Mouse (Mus musculus) hindbrain, embryonic 14.5 days (tissue): ENCODE results near the gene Herc4. TPM values are rescaled to one million over a fixed set of nuclear protein-coding genes. Genes with fewer than 3 reads are reported as not detected.

ENCODE experiments used
- ATAC-seq: fragments of 200-750 bp; cut with Nextera tagmentation; 2 replicates; pipeline ENCODE4 v1.8.0; 2017; ENCODE audit warnings: moderate number of reproducible peaks, mild to moderate bottlenecking, moderate TSS enrichment, moderate library complexity; ENCODE audit not compliant: low FRiP score
- DNase-seq: peaks from one replicate; pipeline ENCODE4 v3.0.0-alpha.2; 2015; ENCODE audit warnings: low spot score
- H3K27ac ChIP-seq: fragments of 300-500 bp; sonication (generic); 2 replicates; pipeline ENCODE4 v1.5.1; 2014; ENCODE audit warnings: mild to moderate bottlenecking, moderate library complexity
- H3K27me3 ChIP-seq: fragments of 300-500 bp; sonication (generic); 2 replicates; pipeline ENCODE4 v1.6.1; 2014; ENCODE audit warnings: mild to moderate bottlenecking, low read length, mixed read lengths; ENCODE audit not compliant: control insufficient read depth, insufficient read depth
- H3K36me3 ChIP-seq: fragments of 300-500 bp; sonication (generic); replicated peaks from 2 replicates; pipeline ENCODE4 v1.6.1; 2014; ENCODE audit not compliant: control insufficient read depth, insufficient read depth
- H3K4me1 ChIP-seq: fragments of 300-500 bp; sonication (generic); replicated peaks from 2 replicates; pipeline ENCODE4 v1.6.1; 2014; ENCODE audit warnings: antibody characterized with exemption, low read length, mixed read lengths; ENCODE audit not compliant: control insufficient read depth, insufficient read depth
- H3K4me2 ChIP-seq: fragments of 300-500 bp; sonication (generic); replicated peaks from 2 replicates; pipeline ENCODE4 v1.6.1; 2014; ENCODE audit warnings: mild to moderate bottlenecking, moderate library complexity
- H3K4me3 ChIP-seq: fragments of 300-500 bp; sonication (generic); replicated peaks from 2 replicates; pipeline ENCODE4 v1.5.1; 2014; ENCODE audit warnings: mild to moderate bottlenecking, low read length
- H3K9ac ChIP-seq: fragments of 300-500 bp; sonication (generic); 2 replicates; pipeline ENCODE4 v1.6.1; 2014
- H3K9me3 ChIP-seq: fragments of 300-500 bp; sonication (generic); 2 replicates; pipeline ENCODE4 v1.6.1; 2016; ENCODE audit warnings: low read length; ENCODE audit not compliant: control insufficient read depth
- WGBS: fragments of 180-500 bp; shearing (Covaris S2); extraction: QIAGEN DNeasy Blood & Tissue Kit; methylation state at CpG from one replicate; pipeline ENCODE4 v1.1.7; 2014; 5-methylcytosine and 5-hydroxymethylcytosine counted together
- polyA plus RNA-seq: library from polyadenylated mRNA; unstranded; fragments of >200 nt; fragmentation: Nextera tagmentation; extraction: Ambion mirVana; gene quantifications from 2 replicates; pipeline ENCODE4 v1.2.1, GENCODE M21; 2014

The Herc4 gene
- polyA plus RNA-seq, 1 experiment from 2014 or later = 31.5 TPM

GRCm38 (mm10) chr10:63244055-63244671 lies 553 bp downstream of the Herc4 start:
- H3K36me3 ChIP-seq = peaks cover 9% of the 10 kb centered on the region
- peak overlapping the region; percentile 77 for H3K4me2 ChIP-seq
- under 1% methylated on average over 41 of the region's 41 CpGs for WGBS
- ATAC-seq (peak; percentile 82), DNase-seq (no peak)
- peak overlapping the region; percentile 86 for H3K9ac ChIP-seq
- H3K4me3 ChIP-seq = peak overlapping the region; percentile 95
- no peaks in the 10 kb centered on the region for H3K27me3 ChIP-seq
- no peaks in the 10 kb centered on the region for H3K9me3 ChIP-seq
- H3K27ac ChIP-seq = peak overlapping the region; percentile 93
- peaks cover 25% of the 10 kb centered on the region for H3K4me1 ChIP-seq

- H3K9ac ChIP-seq = peak overlapping the region; percentile 86
- DNase-seq = no peak
- no peaks in the 10 kb centered on the region for H3K27me3 ChIP-seq
- no peaks in the 10 kb centered on the region for H3K9me3 ChIP-seq
- ATAC-seq = no peak
- H3K4me1 ChIP-seq = peaks cover 25% of the 10 kb centered on the region
- peaks cover 10% of the 10 kb centered on the region for H3K36me3 ChIP-seq
- 13% methylated on average over 5 of the region's 5 CpGs for whole genome bisulfite sequencing
- H3K27ac ChIP-seq = peak overlapping the region; percentile 93; the same call in 1 of the 2 replicates
- H3K4me3 ChIP-seq = peak overlapping the region; percentile 95
- H3K4me2 ChIP-seq = peak overlapping the region; percentile 77
Observed at GRCm38 (mm10) chr10:63244746-63245145, 1.1 kb downstream of the Herc4 start.

GRCm38 (mm10) chr10:63245846-63246245 lies 2.2 kb downstream of the Herc4 start:
- no peak for ATAC-seq
- WGBS = 92% methylated on average over 3 of the region's 3 CpGs
- no peaks in the 10 kb centered on the region for H3K9me3 ChIP-seq

GRCm38 (mm10) chr10:63247457-63247856 lies 3.8 kb downstream of the Herc4 start:
- Histone ChIP-seq H3K27ac (no peak overlapping the region), H3K9me3 (no peaks in the 10 kb centered on the region), H3K27me3 (no peaks in the 10 kb centered on the region), H3K4me2 (no peak overlapping the region), H3K4me3 (no peak overlapping the region), H3K36me3 (peaks cover 23% of the 10 kb centered on the region), H3K9ac (no peak overlapping the region), H3K4me1 (peaks cover 23% of the 10 kb centered on the region)
- DNase-seq (no peak), ATAC-seq (no peak)
- WGBS = 90% methylated on average over 7 of the region's 7 CpGs

More at GRCm38 (mm10) chr10:63245846-63246245, 2.2 kb downstream of the Herc4 start:
- no peaks in the 10 kb centered on the region for H3K27me3 ChIP-seq
- no peak overlapping the region for H3K4me2 ChIP-seq
- H3K4me3 ChIP-seq = no peak overlapping the region
- no peak overlapping the region for H3K27ac ChIP-seq
- peaks cover 25% of the 10 kb centered on the region for H3K4me1 ChIP-seq
- peaks cover 19% of the 10 kb centered on the region for H3K36me3 ChIP-seq
- DNase-seq = no peak
- H3K9ac ChIP-seq = no peak overlapping the region

- Histone ChIP-seq H3K36me3 (peaks cover 27% of the 10 kb centered on the region), H3K4me3 (no peak overlapping the region), H3K27me3 (no peaks in the 10 kb centered on the region), H3K4me1 (peaks cover 16% of the 10 kb centered on the region), H3K4me2 (no peak overlapping the region), H3K9me3 (no peaks in the 10 kb centered on the region), H3K27ac (no peak overlapping the region), H3K9ac (no peak overlapping the region)
- ATAC-seq = no peak
- 92% methylated on average over 6 of the region's 6 CpGs for WGBS
- no peak for DNase-seq
Observed at GRCm38 (mm10) chr10:63248421-63248820, 4.8 kb downstream of the Herc4 start.

GRCm38 (mm10) chr10:63258696-63259095 lies 15.1 kb downstream of the Herc4 start:
- no peak overlapping the region for H3K4me3 ChIP-seq
- DNase-seq (no peak), ATAC-seq (no peak)
- H3K27me3 ChIP-seq = no peaks in the 10 kb centered on the region
- no peaks in the 10 kb centered on the region for H3K4me1 ChIP-seq
- no peak overlapping the region for H3K9ac ChIP-seq
- H3K9me3 ChIP-seq = no peaks in the 10 kb centered on the region
- no peak overlapping the region for H3K4me2 ChIP-seq
- no peak overlapping the region for H3K27ac ChIP-seq
- H3K36me3 ChIP-seq = no peaks in the 10 kb centered on the region; the same call in 1 of the 2 replicates
- 63% methylated on average over 3 of the region's 3 CpGs for WGBS

GRCm38 (mm10) chr10:63259340-63259739 lies 15.7 kb downstream of the Herc4 start:
- Histone ChIP-seq H3K27me3 (no peaks in the 10 kb centered on the region), H3K27ac (no peak overlapping the region), H3K4me1 (no peaks in the 10 kb centered on the region), H3K36me3 (peaks cover 4% of the 10 kb centered on the region; the same call in 1 of the 2 replicates), H3K9me3 (no peaks in the 10 kb centered on the region), H3K4me3 (no peak overlapping the region), H3K4me2 (no peak overlapping the region), H3K9ac (no peak overlapping the region)
- ATAC-seq (no peak), DNase-seq (no peak)
- 89% methylated on average over 3 of the region's 3 CpGs for WGBS

- 93% methylated on average over 2 of the region's 2 CpGs for WGBS
- DNase-seq (no peak), ATAC-seq (no peak)
- no peaks in the 10 kb centered on the region for H3K9me3 ChIP-seq
- H3K36me3 ChIP-seq = peaks cover 50% of the 10 kb centered on the region
- H3K4me2 ChIP-seq = no peak overlapping the region
- no peak overlapping the region for H3K27ac ChIP-seq
- no peaks in the 10 kb centered on the region for H3K27me3 ChIP-seq
- no peak overlapping the region for H3K4me3 ChIP-seq
- no peak overlapping the region for H3K9ac ChIP-seq
- no peaks in the 10 kb centered on the region for H3K4me1 ChIP-seq
Observed at GRCm38 (mm10) chr10:63267941-63268340, 24.3 kb downstream of the Herc4 start.

- no peak for ATAC-seq
- Histone ChIP-seq H3K4me2 (no peak overlapping the region), H3K4me1 (no peaks in the 10 kb centered on the region)
Observed at GRCm38 (mm10) chr10:63272401-63272800, 28.8 kb downstream of the Herc4 start.

GRCm38 (mm10) chr10:63272868-63273267 lies 29.3 kb downstream of the Herc4 start:
- 97% methylated on average over 5 of the region's 5 CpGs for WGBS
- no peak for ATAC-seq
- H3K9me3 ChIP-seq = no peaks in the 10 kb centered on the region

More at GRCm38 (mm10) chr10:63272401-63272800, 28.8 kb downstream of the Herc4 start:
- no peaks in the 10 kb centered on the region for H3K9me3 ChIP-seq
- DNase-seq = no peak
- no peak overlapping the region for H3K9ac ChIP-seq
- H3K27me3 ChIP-seq = no peaks in the 10 kb centered on the region
- peaks cover 60% of the 10 kb centered on the region for H3K36me3 ChIP-seq
- no peak overlapping the region for H3K27ac ChIP-seq
- H3K4me3 ChIP-seq = no peak overlapping the region

More at GRCm38 (mm10) chr10:63272868-63273267, 29.3 kb downstream of the Herc4 start:
- no peaks in the 10 kb centered on the region for H3K27me3 ChIP-seq
- no peak overlapping the region for H3K4me2 ChIP-seq
- H3K9ac ChIP-seq = no peak overlapping the region
- no peaks in the 10 kb centered on the region for H3K4me1 ChIP-seq
- DNase-seq = no peak
- H3K36me3 ChIP-seq = peaks cover 65% of the 10 kb centered on the region
- H3K27ac ChIP-seq = no peak overlapping the region
- no peak overlapping the region for H3K4me3 ChIP-seq
